Mouse (Mus musculus): Measurements from ENCODE around the gene Gm11639.

GRCm38 (mm10) chr11:105166780-105167179 is 481.3 kb downstream of the Gm11639 start:
- TF ChIP-seq TCF12 (IDR thresholded peaks at IDR 0.05; ENCODE audit: low read depth, low read length), result no peak
- TF ChIP-seq NRF1 (IDR thresholded peaks at IDR 0.05; ENCODE audit: low read depth, low read length), result no peak
- TF ChIP-seq POLR2A (IDR thresholded peaks at IDR 0.05; ENCODE audit: low read depth, low read length), result no peak
- TF ChIP-seq CHD1 (IDR thresholded peaks at IDR 0.05; ENCODE audit: low read depth, low read length), result no peak
- no peak for TF ChIP-seq CTCF (conservative IDR thresholded peaks at IDR 0.05 in 1 of 2, IDR thresholded peaks at IDR 0.05 in 1 of 2; ENCODE audit: low read depth in 2 of 2, low read length in 2 of 2)
- no peak for TF ChIP-seq USF1 (IDR thresholded peaks at IDR 0.05; ENCODE audit: low read depth, low read length)
- TF ChIP-seq KAT2A (IDR thresholded peaks at IDR 0.05; ENCODE audit: insufficient replicate concordance, low read length), result no peak
- TF ChIP-seq E2F4 (IDR thresholded peaks at IDR 0.05; ENCODE audit: insufficient replicate concordance, low read depth, low read length), result no peak
- no peak for TF ChIP-seq RCOR1 (conservative IDR thresholded peaks at IDR 0.05; ENCODE audit: low read depth, low read length)
- TF ChIP-seq BHLHE40 (IDR thresholded peaks at IDR 0.05; ENCODE audit: low read depth, low read length), result no peak
- no peak for TF ChIP-seq PAX5 (IDR thresholded peaks at IDR 0.05; ENCODE audit: low read length)
- TF ChIP-seq ZNF384 (IDR thresholded peaks at IDR 0.05; ENCODE audit: low read depth, low read length), result no peak

All from CH12.LX (cell line).